Mouse (Mus musculus) liver, embryonic 11.5 days (tissue): ENCODE measurements at regions not wholly inside any gene's neighbourhood (a gene's known extent, or its start where the extent isn't known, plus 50 kb on each side); places are given as distances from the start of the nearest gene placed in this dataset.

Experiments used
- ATAC-seq: fragments of 200-750 bp; cut with Nextera tagmentation; replicated peaks from 2 replicates; pipeline ENCODE4 v1.8.0; 2017; ENCODE audit warnings: moderate number of reproducible peaks, mild to moderate bottlenecking, moderate TSS enrichment, moderate library complexity; ENCODE audit not compliant: low FRiP score
- DNase-seq: peaks from one replicate; pipeline ENCODE4 v3.0.0-alpha.2; 2017; ENCODE audit warnings: low spot score
- H3K27ac ChIP-seq: fragments of 300-500 bp; sonication (generic); 2 replicates; pipeline ENCODE4 v1.5.1; 2014; ENCODE audit warnings: mild to moderate bottlenecking, low read depth, low read length, control low read depth
- H3K27me3 ChIP-seq: fragments of 300-500 bp; sonication (generic); replicated peaks from 2 replicates; pipeline ENCODE4 v1.6.1; 2014; ENCODE audit warnings: low read length, mixed read lengths; ENCODE audit not compliant: control insufficient read depth, insufficient read depth
- H3K36me3 ChIP-seq: fragments of 300-500 bp; sonication (generic); 2 replicates; pipeline ENCODE4 v1.6.1; 2014; ENCODE audit warnings: mild to moderate bottlenecking, low read length, moderate library complexity, mixed read lengths; ENCODE audit not compliant: control insufficient read depth, insufficient read depth
- H3K4me1 ChIP-seq: fragments of 300-500 bp; sonication (generic); replicated peaks from 2 replicates; pipeline ENCODE4 v1.6.1; 2014; ENCODE audit warnings: low read length, mixed read lengths; ENCODE audit not compliant: control insufficient read depth, insufficient read depth
- H3K4me2 ChIP-seq: fragments of 300-500 bp; sonication (generic); 2 replicates; pipeline ENCODE4 v1.6.1; 2014; ENCODE audit warnings: mild to moderate bottlenecking, control low read depth, moderate library complexity
- H3K4me3 ChIP-seq: fragments of 300-500 bp; sonication (generic); 2 replicates; pipeline ENCODE4 v1.5.1; 2014; ENCODE audit warnings: low read depth, low read length, control low read depth
- H3K9ac ChIP-seq: fragments of 300-500 bp; sonication (generic); 2 replicates; pipeline ENCODE4 v1.6.1; 2014; ENCODE audit warnings: low read depth, low read length, control low read depth
- H3K9me3 ChIP-seq: fragments of 300-500 bp; sonication (generic); 2 replicates; pipeline ENCODE4 v1.6.1; 2016; ENCODE audit warnings: low read length, inconsistent platforms, mixed read lengths; ENCODE audit not compliant: control insufficient read depth
- WGBS: fragments of 180-500 bp; shearing (Covaris S2); extraction: QIAGEN DNeasy Blood & Tissue Kit; methylation state at CpG from one replicate; pipeline ENCODE4 v1.1.7; 2014; 5-methylcytosine and 5-hydroxymethylcytosine counted together

DNA sequence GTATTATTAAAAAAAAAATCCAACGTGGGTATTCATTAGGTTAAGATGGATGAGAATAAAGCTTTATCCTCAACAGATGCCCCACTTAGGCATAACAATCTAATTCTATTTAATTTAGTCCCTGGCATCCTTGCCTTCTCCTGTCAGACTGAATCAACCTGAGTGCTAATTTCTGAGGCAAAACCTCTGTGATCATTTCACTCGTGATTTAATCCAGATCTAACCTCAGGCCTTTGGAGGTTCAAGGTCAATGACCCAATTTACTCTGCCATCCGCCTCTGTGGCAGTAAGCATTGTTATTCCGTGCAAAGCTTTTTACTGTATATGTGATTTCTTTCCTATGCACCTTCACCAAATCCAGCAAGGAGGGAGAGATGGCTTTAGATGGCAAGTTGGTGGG is 253.0 kb downstream of the Gm10295 start:
- H3K27ac ChIP-seq, result no peak overlapping the region
- H3K9me3 ChIP-seq, result no peaks in the 10 kb centered on the region
- no peak overlapping the region for H3K4me3 ChIP-seq
- no peak overlapping the region for H3K4me2 ChIP-seq
- 68% methylated on average over 4 of the region's 4 CpGs for WGBS
- ATAC-seq (no peak), DNase-seq (no peak)
- H3K4me1 ChIP-seq, result peaks cover 15% of the 10 kb centered on the region
- H3K36me3 ChIP-seq, result no peaks in the 10 kb centered on the region
- no peak overlapping the region for H3K9ac ChIP-seq
- H3K27me3 ChIP-seq, result no peaks in the 10 kb centered on the region

DNA sequence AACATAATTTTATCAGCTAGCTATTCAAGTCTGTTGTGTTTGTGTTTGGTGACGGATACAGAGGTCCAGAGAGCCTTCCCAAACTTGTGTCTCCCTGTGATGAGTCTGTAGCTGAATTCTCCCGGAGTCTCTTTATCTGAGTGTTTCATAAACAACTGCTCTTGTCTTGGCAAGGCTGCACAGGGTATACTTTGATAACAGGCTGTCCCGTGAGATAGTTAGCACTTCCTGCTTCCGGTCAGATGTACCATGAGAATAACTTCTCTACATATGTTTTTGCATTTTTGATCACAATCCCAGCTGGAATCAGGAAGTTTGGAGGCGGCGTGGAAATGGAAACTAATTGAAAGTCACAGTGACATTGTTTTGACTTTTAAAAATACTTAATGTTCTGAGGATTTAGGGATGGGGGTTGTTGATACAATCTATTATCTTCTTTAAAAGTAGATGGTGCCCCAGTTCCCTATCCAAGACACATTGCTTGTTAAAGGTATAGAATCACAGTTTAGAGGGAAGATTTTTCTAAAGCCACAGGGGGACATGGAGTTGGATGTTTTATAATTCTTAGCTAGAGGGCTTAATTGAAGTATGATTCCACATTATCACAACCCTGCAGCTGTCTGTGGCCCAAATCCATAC is 257.9 kb downstream of the Gm10295 start:
- Histone ChIP-seq H3K4me1 (peaks cover 19% of the 10 kb centered on the region), H3K36me3 (no peaks in the 10 kb centered on the region), H3K4me2 (peak overlapping the region; percentile 35; the same call in 1 of the 2 replicates), H3K9ac (no peak overlapping the region), H3K4me3 (no peak overlapping the region), H3K27ac (peak overlapping the region; percentile 38), H3K27me3 (no peaks in the 10 kb centered on the region), H3K9me3 (no peaks in the 10 kb centered on the region)
- ATAC-seq, result peak; percentile 96
- WGBS, result 29% methylated on average over 6 of the region's 6 CpGs
- DNase-seq, result no peak

DNA sequence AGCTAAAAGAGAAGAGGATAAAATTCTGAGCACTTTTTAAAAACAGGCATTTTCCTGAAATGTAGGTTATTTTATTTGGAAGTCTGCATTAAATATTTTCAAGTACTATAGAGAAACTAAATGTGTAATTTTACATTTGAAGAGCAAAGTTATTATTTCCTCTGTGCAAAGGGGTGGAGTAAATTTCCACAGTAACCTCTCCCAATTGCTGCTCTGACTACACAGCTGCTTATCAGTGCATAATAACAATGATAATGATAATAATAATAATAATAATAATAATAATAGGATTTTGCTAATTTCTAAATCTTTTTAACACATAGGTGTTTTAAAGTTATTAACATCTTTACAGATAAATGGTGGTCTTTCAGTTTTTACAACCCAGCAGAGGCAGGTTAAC is 258.5 kb downstream of the Gm10295 start:
- no peak overlapping the region for H3K4me3 ChIP-seq
- no peak overlapping the region for H3K4me2 ChIP-seq
- H3K27ac ChIP-seq, result no peak overlapping the region
- H3K9me3 ChIP-seq, result no peaks in the 10 kb centered on the region
- no peaks in the 10 kb centered on the region for H3K27me3 ChIP-seq
- no peak for DNase-seq
- no peak overlapping the region for H3K9ac ChIP-seq
- ATAC-seq, result peak; percentile 77
- H3K36me3 ChIP-seq, result no peaks in the 10 kb centered on the region
- H3K4me1 ChIP-seq, result peaks cover 19% of the 10 kb centered on the region

DNA sequence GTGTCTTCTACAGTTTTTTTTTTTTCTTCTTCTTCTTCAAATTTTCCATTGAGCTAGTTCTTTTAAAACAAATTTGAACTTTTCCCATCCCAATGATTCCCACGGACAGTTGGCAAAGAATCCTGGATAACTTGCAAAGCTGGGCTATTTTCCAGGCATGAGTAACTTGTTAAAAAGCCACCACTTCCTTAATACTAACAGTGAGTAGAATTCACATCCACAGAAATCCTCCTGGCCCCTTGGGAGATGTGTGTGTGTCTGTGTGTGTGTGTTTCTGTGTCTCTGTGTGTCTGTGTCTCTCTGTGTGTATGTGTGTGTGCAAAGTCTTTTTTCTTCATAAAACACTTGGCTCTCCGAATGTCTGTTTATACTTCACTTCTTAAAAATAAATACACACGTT is 259.0 kb downstream of the Gm10295 start:
- no peak overlapping the region for H3K4me3 ChIP-seq
- WGBS, result 64% methylated on average over 3 of the region's 3 CpGs
- no peaks in the 10 kb centered on the region for H3K27me3 ChIP-seq
- no peak overlapping the region for H3K9ac ChIP-seq
- H3K36me3 ChIP-seq, result no peaks in the 10 kb centered on the region
- H3K9me3 ChIP-seq, result no peaks in the 10 kb centered on the region
- peaks cover 19% of the 10 kb centered on the region for H3K4me1 ChIP-seq
- DNase-seq (no peak), ATAC-seq (no peak)
- H3K4me2 ChIP-seq, result no peak overlapping the region
- H3K27ac ChIP-seq, result no peak overlapping the region

DNA sequence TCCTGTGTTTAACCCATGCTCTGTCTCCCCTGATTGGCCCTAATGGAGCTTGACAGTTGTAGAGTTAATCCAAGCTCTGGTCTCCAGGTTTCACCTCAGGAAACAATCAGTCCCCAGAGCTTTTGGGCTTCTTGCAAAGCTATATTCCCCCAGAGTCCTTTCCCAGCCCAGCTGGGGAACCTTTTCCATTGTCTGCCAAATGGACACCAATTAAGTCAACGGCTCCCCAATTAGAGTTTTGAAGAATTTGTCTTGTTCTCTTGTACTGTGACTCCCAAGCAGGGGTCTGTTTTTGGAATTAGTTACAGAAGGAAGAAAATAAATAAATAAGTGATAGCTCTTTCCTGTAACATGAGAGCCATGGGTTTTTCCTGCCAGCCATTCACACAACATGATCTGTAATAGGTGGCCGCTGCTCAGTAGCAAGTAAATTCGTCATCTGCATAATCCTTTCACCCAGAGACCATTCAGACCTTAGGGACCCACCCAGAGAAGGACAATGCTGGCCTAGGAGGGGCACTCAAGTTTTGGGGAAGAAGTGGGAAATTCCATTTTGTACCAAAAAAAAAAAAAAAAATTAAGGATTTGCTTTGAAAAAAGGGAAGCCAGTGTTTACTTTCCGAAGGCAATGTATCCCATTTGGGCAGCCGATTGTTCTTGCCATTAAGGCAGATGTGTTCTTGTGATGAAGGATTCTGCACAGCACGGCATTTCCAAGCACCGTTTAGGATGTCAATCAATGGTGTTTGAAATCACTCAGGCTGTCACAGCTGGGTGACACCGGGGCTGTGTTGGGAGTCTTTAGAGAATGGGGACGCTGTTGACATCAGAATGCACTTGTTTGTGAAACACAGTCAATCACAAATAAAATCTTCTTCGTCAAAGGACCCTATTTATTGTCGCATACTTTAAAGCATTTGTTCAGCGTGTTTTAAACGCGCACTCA is 286.6 kb downstream of the Gm10295 start:
- H3K4me1 ChIP-seq, result no peaks in the 10 kb centered on the region
- DNase-seq (no peak), ATAC-seq (no peak)
- H3K27ac ChIP-seq, result no peak overlapping the region
- H3K36me3 ChIP-seq, result no peaks in the 10 kb centered on the region
- H3K9me3 ChIP-seq, result no peaks in the 10 kb centered on the region
- H3K4me3 ChIP-seq, result no peak overlapping the region
- no peak overlapping the region for H3K4me2 ChIP-seq
- no peak overlapping the region for H3K9ac ChIP-seq
- H3K27me3 ChIP-seq, result no peaks in the 10 kb centered on the region
- WGBS, result 49% methylated on average over 14 of the region's 14 CpGs

DNA sequence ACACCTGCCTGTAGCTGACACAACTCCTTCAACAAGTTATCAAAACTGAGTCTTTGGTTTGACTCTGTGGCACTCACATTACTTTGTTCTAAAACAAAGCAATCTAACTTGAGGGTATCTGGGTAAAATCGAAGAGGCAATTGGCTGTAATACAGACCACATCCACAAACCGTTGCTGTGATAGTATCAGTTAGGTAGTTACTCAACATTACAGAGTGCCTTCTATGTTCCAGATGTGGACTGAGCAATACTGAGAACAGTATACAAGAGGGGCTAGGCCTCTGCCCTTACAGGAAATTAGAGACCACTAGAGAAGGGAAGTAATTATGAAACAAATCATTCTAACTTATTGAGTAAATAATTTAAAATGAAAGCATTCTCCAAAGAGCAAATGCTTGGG is 300.5 kb downstream of the Gm10295 start:
- Histone ChIP-seq H3K9me3 (no peaks in the 10 kb centered on the region), H3K27me3 (no peaks in the 10 kb centered on the region), H3K4me2 (no peak overlapping the region), H3K27ac (no peak overlapping the region), H3K4me1 (no peaks in the 10 kb centered on the region), H3K36me3 (no peaks in the 10 kb centered on the region), H3K9ac (no peak overlapping the region), H3K4me3 (no peak overlapping the region)
- DNase-seq (no peak), ATAC-seq (no peak)
- WGBS, result 67% methylated on average over 2 of the region's 2 CpGs

DNA sequence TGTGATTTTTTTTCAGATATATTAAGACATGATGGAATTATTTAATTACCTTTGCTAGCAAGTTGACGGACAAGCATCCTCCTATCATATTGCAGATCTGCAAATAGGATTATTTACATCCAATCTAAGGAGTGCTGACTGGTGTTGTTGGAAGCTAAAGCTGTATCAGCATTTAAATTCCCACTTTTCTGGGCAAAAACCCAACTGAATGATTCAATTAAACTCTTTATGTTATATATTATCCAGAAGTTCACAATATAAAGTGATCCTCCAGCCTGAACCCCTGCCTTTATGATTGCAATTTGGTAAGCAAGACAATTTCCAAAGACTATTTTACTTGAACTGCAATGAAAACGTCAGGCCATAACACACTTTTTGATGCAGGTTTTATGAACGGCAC is 304.1 kb downstream of the Gm10295 start:
- Histone ChIP-seq H3K27ac (no peak overlapping the region), H3K4me3 (no peak overlapping the region), H3K4me2 (no peak overlapping the region), H3K9me3 (no peaks in the 10 kb centered on the region), H3K4me1 (no peaks in the 10 kb centered on the region), H3K27me3 (no peaks in the 10 kb centered on the region), H3K9ac (no peak overlapping the region), H3K36me3 (no peaks in the 10 kb centered on the region)
- 82% methylated on average over 3 of the region's 3 CpGs for WGBS
- DNase-seq, result no peak
- ATAC-seq, result no peak

DNA sequence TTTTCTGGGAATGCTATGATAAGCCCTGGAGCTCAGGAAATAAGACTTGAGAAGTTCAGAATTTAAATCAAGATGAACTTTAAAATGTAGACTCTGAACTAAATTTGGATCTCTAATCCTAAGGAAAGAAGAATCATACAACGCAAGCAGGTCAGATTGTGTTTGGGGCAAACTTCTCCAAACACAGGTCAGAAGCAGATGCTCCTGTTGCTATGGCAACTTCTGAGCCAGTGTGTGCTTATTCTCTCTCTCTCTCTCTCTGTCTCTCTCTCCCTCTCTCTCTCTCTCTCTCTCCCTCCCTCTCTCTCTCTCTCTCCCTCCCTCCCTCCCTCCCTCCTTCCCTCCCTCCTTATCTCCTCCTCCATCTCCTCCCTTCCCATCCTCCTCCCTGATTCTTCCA is 304.7 kb downstream of the Gm10295 start:
- H3K36me3 ChIP-seq, result no peaks in the 10 kb centered on the region
- DNase-seq (no peak), ATAC-seq (no peak)
- no peak overlapping the region for H3K4me3 ChIP-seq
- no peaks in the 10 kb centered on the region for H3K4me1 ChIP-seq
- H3K4me2 ChIP-seq, result no peak overlapping the region
- H3K9me3 ChIP-seq, result no peaks in the 10 kb centered on the region
- 72% methylated on average over 1 of the region's 1 CpGs for WGBS
- H3K27me3 ChIP-seq, result no peaks in the 10 kb centered on the region
- no peak overlapping the region for H3K9ac ChIP-seq
- H3K27ac ChIP-seq, result no peak overlapping the region

DNA sequence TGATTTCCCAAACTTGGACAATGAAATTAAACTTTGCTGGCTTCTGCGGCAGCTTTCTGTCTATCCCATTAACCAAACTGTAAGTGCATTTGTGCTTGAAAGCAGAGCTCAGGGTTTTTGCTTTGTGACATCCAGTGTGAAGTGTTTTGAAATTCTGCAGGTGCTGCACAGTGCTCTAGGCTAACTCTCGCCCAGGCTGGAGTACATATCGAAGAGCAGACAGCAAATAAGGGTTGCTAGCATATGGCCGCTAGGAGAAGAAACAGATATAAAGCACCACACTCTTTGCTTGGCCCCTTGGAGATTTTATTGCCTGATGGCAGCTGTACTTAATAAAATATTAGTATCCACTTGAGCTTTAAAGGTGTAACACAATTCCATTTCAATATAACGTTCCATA is 307.5 kb downstream of the Gm10295 start:
- H3K27ac ChIP-seq, result no peak overlapping the region
- 81% methylated on average over 5 of the region's 5 CpGs for WGBS
- DNase-seq, result no peak

More for the DNA sequence above, 307.5 kb downstream of the Gm10295 start:
- H3K27me3 ChIP-seq, result no peaks in the 10 kb centered on the region
- ATAC-seq, result no peak
- no peaks in the 10 kb centered on the region for H3K4me1 ChIP-seq
- no peaks in the 10 kb centered on the region for H3K36me3 ChIP-seq
- no peak overlapping the region for H3K4me3 ChIP-seq
- no peak overlapping the region for H3K4me2 ChIP-seq
- no peak overlapping the region for H3K9ac ChIP-seq
- no peaks in the 10 kb centered on the region for H3K9me3 ChIP-seq
